Mouse (Mus musculus): ENCODE measurements around the gene Vmn1r77. TPM values are rescaled to one million over a fixed set of nuclear protein-coding genes. Genes with fewer than 3 reads are reported as not detected.
"Not testable (repeated sequence)": the region's sequence is repeated elsewhere in the genome, so short reads cannot be mapped to it uniquely, and the experiment has no call there.

The Vmn1r77 gene
- polyA plus RNA-seq (2015; fragmentation: Nextera tagmentation; extraction: Ambion mirVana): not detected in 2 replicates

- not testable (repeated sequence) for H3K27me3 ChIP-seq (replicated peaks); H3K9me3 ChIP-seq; H3K27ac ChIP-seq; H3K36me3 ChIP-seq (replicated peaks); H3K4me2 ChIP-seq; H3K4me3 ChIP-seq; H3K9ac ChIP-seq; H3K4me1 ChIP-seq; ATAC-seq (replicated peaks)
Measured at GRCm38 (mm10) chr7:12036452-12036851, at the start of gene Vmn1r77. Gene Vmn1r77, plus strand, starts transcription at chr7:12036752.

GRCm38 (mm10) chr7:12011491-12011890, 25.1 kb upstream of the Vmn1r77 start:
- H3K4me2 ChIP-seq; H3K27me3 ChIP-seq (replicated peaks); H3K27ac ChIP-seq; H3K36me3 ChIP-seq (replicated peaks); H3K4me3 ChIP-seq; H3K4me1 ChIP-seq; H3K9ac ChIP-seq; ATAC-seq (replicated peaks): not testable (repeated sequence)
- WGBS: 95% methylated on average over 5 of the region's 5 CpGs
- H3K9me3 ChIP-seq: peaks cover 54% of the 10 kb centered on the region

- not testable (repeated sequence) for H3K4me1 ChIP-seq; H3K4me3 ChIP-seq; H3K9ac ChIP-seq; H3K27ac ChIP-seq; ATAC-seq (replicated peaks); H3K36me3 ChIP-seq (replicated peaks); H3K4me2 ChIP-seq; H3K27me3 ChIP-seq (replicated peaks)
- H3K9me3 ChIP-seq: peaks cover 63% of the 10 kb centered on the region
- WGBS: 89% methylated on average over 3 of the region's 3 CpGs
Measured at GRCm38 (mm10) chr7:12012392-12012791, 24.2 kb upstream of the Vmn1r77 start.

GRCm38 (mm10) chr7:12013106-12013505, 23.4 kb upstream of the Vmn1r77 start:
- H3K27me3 ChIP-seq (replicated peaks): no peaks in the 10 kb centered on the region
- no peaks in the 10 kb centered on the region for H3K36me3 ChIP-seq (replicated peaks)
- 78% methylated on average over 4 of the region's 4 CpGs for WGBS
- ATAC-seq (replicated peaks): no peak
- peaks cover 68% of the 10 kb centered on the region for H3K9me3 ChIP-seq
- no peak overlapping the region for H3K4me2 ChIP-seq
- H3K27ac ChIP-seq: no peak overlapping the region
- H3K4me1 ChIP-seq: no peaks in the 10 kb centered on the region
- no peak overlapping the region for H3K4me3 ChIP-seq
- H3K9ac ChIP-seq: no peak overlapping the region

- ATAC-seq (replicated peaks); H3K27ac ChIP-seq; H3K9ac ChIP-seq; H3K4me2 ChIP-seq; H3K36me3 ChIP-seq (replicated peaks); H3K27me3 ChIP-seq (replicated peaks); H3K4me3 ChIP-seq; H3K4me1 ChIP-seq: not testable (repeated sequence)
- H3K9me3 ChIP-seq: peaks cover 53% of the 10 kb centered on the region
- WGBS: 87% methylated on average over 2 of the region's 2 CpGs
Measured at GRCm38 (mm10) chr7:12017829-12018228, 18.7 kb upstream of the Vmn1r77 start.

- H3K36me3 ChIP-seq (replicated peaks): no peaks in the 10 kb centered on the region
- H3K9ac ChIP-seq: no peak overlapping the region
- no peak overlapping the region for H3K27ac ChIP-seq
- no peak overlapping the region for H3K4me3 ChIP-seq
- no peak overlapping the region for H3K4me2 ChIP-seq
- H3K27me3 ChIP-seq (replicated peaks): no peaks in the 10 kb centered on the region
- H3K9me3 ChIP-seq: peaks cover 9% of the 10 kb centered on the region
- 70% methylated on average over 2 of the region's 2 CpGs for WGBS
- ATAC-seq (replicated peaks): no peak
- no peaks in the 10 kb centered on the region for H3K4me1 ChIP-seq
Measured at GRCm38 (mm10) chr7:12040664-12041063, 4.1 kb downstream of the Vmn1r77 start.

Other genes with a start within 250 kb of the Vmn1r77 start
- not detected in 2 replicates for gene Vmn1r74, start 202.8 kb upstream of the Vmn1r77 start, polyA plus RNA-seq (2015; fragmentation: Nextera tagmentation; extraction: Ambion mirVana)
- gene Vmn1r75, start 162.1 kb upstream of the Vmn1r77 start, polyA plus RNA-seq (2015; fragmentation: Nextera tagmentation; extraction: Ambion mirVana): not detected in 2 replicates
- gene Vmn1r76, start 98.5 kb upstream of the Vmn1r77 start, polyA plus RNA-seq (2015; fragmentation: Nextera tagmentation; extraction: Ambion mirVana): not detected in 2 replicates
- gene Vmn1r78, start 113.5 kb downstream of the Vmn1r77 start, polyA plus RNA-seq (2015; fragmentation: Nextera tagmentation; extraction: Ambion mirVana): not detected in 2 replicates
- not detected in 2 replicates for gene Vmn1r79, start 134.5 kb downstream of the Vmn1r77 start, polyA plus RNA-seq (2015; fragmentation: Nextera tagmentation; extraction: Ambion mirVana)
- not detected in 2 replicates for gene Vmn1r80, start 152.5 kb downstream of the Vmn1r77 start, polyA plus RNA-seq (2015; fragmentation: Nextera tagmentation; extraction: Ambion mirVana)
- gene Vmn1r81, start 231.5 kb downstream of the Vmn1r77 start, polyA plus RNA-seq (2015; fragmentation: Nextera tagmentation; extraction: Ambion mirVana): not detected in 2 replicates

Data from midbrain, embryonic 15.5 days (tissue).